Mouse (Mus musculus): ENCODE measurements around the gene Fry. TPM values are rescaled to one million over a fixed set of nuclear protein-coding genes. Genes with fewer than 3 reads are reported as not detected.

Fry gene
- total and polyA plus RNA-seq, 3 experiments: 1.9 to 2.3 TPM; not detected in 1

DNA sequence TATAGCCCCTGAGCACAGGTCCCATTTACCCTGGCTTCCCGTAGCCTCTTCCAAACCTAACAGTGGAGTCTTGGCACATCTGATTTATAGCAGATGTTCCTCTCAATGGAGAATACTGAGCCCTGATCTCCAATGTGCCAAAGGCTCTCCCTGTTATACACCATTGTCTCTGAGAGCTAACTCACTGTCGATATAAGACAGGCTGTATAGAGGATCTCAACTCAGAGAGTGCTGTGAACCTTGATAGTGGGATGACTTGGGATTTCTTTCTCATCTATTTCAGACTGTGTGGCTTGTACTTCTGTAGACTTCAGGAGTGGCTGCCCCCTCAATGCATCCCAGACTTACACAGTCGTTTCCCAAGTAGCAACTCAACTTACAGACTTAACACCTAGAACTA lies 371.8 kb downstream of the Fry start:
- H3K79me2 ChIP-seq (ENCODE audit: control insufficient read depth, insufficient read depth, low read length, poor library complexity): no peaks in the 10 kb centered on the region
- H3K27ac ChIP-seq (ENCODE audit: control insufficient read depth, low read depth, low read length): no peak overlapping the region
- DNase-seq (ENCODE audit: low read depth, low spot score): no peak
- no peak overlapping the region for H3K4me3 ChIP-seq (ENCODE audit: control insufficient read depth in 1 of 2, insufficient read depth in 1 of 2, low read depth in 2 of 2, low read length in 2 of 2)
- H3K9ac ChIP-seq (ENCODE audit: control insufficient read depth, low read depth, low read length, poor library complexity, severe bottlenecking): no peak overlapping the region
- H3K36me3 ChIP-seq (ENCODE audit: control insufficient read depth in 1 of 2, insufficient read depth in 2 of 2, low read length in 2 of 2): no peaks in the 10 kb centered on the region
- H3K4me1 ChIP-seq (ENCODE audit: control insufficient read depth in 1 of 2, insufficient read depth in 2 of 2, low read length in 2 of 2): no peaks in the 10 kb centered on the region
- H3K9me3 ChIP-seq (replicated peaks; ENCODE audit: insufficient read depth, low read length): no peaks in the 10 kb centered on the region
- no peaks in the 10 kb centered on the region for H3K27me3 ChIP-seq (ENCODE audit: control insufficient read depth in 1 of 2, insufficient read depth in 2 of 2, low read length in 2 of 2)
- TF ChIP-seq SIN3A (IDR thresholded peaks at IDR 0.05; ENCODE audit: low read length) (no peak), POLR2AphosphoS2 (IDR thresholded peaks at IDR 0.05; ENCODE audit: low read length) (no peak), E2F4 (IDR thresholded peaks at IDR 0.05; ENCODE audit: borderline replicate concordance, low read depth, low read length) (no peak), UBTF (IDR thresholded peaks at IDR 0.05; ENCODE audit: borderline replicate concordance, insufficient read depth, low read depth, low read length) (no peak), ZNF384 (IDR thresholded peaks at IDR 0.05; ENCODE audit: low read depth, low read length) (no peak), NELFE (IDR thresholded peaks at IDR 0.05; ENCODE audit: low read depth, low read length) (no peak), KAT2A (conservative IDR thresholded peaks at IDR 0.05; ENCODE audit: low read depth, low read length) (no peak), RCOR1 (IDR thresholded peaks at IDR 0.05; ENCODE audit: low read depth, low read length) (no peak), MXI1 (IDR thresholded peaks at IDR 0.05; ENCODE audit: low read depth, low read length) (no peak), CTCF (IDR thresholded peaks at IDR 0.05 in 2 of 3, conservative IDR thresholded peaks at IDR 0.05 in 1 of 3; ENCODE audit: control insufficient read depth in 1 of 3, insufficient read depth in 1 of 3, low read depth in 2 of 3, low read length in 3 of 3, poor library complexity in 1 of 3, severe bottlenecking in 1 of 3) (no peak), NRF1 (IDR thresholded peaks at IDR 0.05; ENCODE audit: insufficient read depth, low read depth, low read length, poor library complexity, severe bottlenecking) (no peak), MAX (IDR thresholded peaks at IDR 0.05; ENCODE audit: low read length) (no peak), ELF1 (IDR thresholded peaks at IDR 0.05; ENCODE audit: low read depth, low read length) (no peak), MEF2A (IDR thresholded peaks at IDR 0.05; ENCODE audit: extremely low read depth, insufficient replicate concordance, low read depth, low read length, poor library complexity, severe bottlenecking) (no peak), ZC3H11A (IDR thresholded peaks at IDR 0.05; ENCODE audit: low read depth, low read length) (no peak), USF2 (IDR thresholded peaks at IDR 0.05; ENCODE audit: borderline replicate concordance in 1 of 2, insufficient read depth in 1 of 2, low read depth in 1 of 2, low read length in 2 of 2) (no peak), POLR2AphosphoS5 (IDR thresholded peaks at IDR 0.05; ENCODE audit: borderline replicate concordance, low read depth, low read length) (no peak)

DNA sequence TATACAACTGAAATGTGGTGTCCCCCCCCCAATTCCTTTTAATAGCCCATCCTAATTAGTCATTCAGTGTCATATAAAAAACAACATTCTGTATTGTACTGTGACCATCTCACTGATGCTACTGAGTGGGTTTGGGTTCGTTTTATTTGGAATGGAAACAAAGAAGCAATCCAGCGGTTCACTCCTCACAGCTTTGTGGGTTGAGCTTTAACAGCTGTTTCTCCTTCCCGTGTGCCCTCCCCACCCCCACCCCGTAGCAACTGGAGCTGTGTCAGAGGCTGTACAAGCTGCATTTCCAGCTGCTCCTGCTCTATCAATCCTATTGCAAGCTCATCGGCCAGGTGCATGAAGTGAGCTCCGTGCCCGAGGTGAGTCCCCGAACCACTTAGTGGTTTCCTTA lies 372.4 kb downstream of the Fry start:
- no peak for TF ChIP-seq CTCF (IDR thresholded peaks at IDR 0.05 in 2 of 3, conservative IDR thresholded peaks at IDR 0.05 in 1 of 3; ENCODE audit: control insufficient read depth in 1 of 3, insufficient read depth in 1 of 3, low read depth in 2 of 3, low read length in 3 of 3, poor library complexity in 1 of 3, severe bottlenecking in 1 of 3)
- TF ChIP-seq ZNF384 (IDR thresholded peaks at IDR 0.05; ENCODE audit: low read depth, low read length): no peak
- no peak for TF ChIP-seq GATA1 (IDR thresholded peaks at IDR 0.05; ENCODE audit: low read depth, low read length)
- TF ChIP-seq TAL1 (IDR thresholded peaks at IDR 0.05; ENCODE audit: low read length): no peak
- no peak for TF ChIP-seq MAX (IDR thresholded peaks at IDR 0.05; ENCODE audit: low read length)
- TF ChIP-seq MYC (IDR thresholded peaks at IDR 0.05; ENCODE audit: low read depth, low read length): no peak
- no peak for TF ChIP-seq MAFK (IDR thresholded peaks at IDR 0.05; ENCODE audit: borderline replicate concordance, low read depth, low read length)
- no peak for TF ChIP-seq KAT2A (conservative IDR thresholded peaks at IDR 0.05; ENCODE audit: low read depth, low read length)
- TF ChIP-seq CHD1 (IDR thresholded peaks at IDR 0.05; ENCODE audit: low read depth, low read length): no peak
- TF ChIP-seq ZMIZ1 (IDR thresholded peaks at IDR 0.05; ENCODE audit: low read depth, low read length): no peak
- TF ChIP-seq SMC3 (IDR thresholded peaks at IDR 0.05; ENCODE audit: low read depth, low read length): no peak
- TF ChIP-seq MAZ (IDR thresholded peaks at IDR 0.05; ENCODE audit: low read depth, low read length): no peak
- no peak for TF ChIP-seq RCOR1 (IDR thresholded peaks at IDR 0.05; ENCODE audit: low read depth, low read length)
- no peak for TF ChIP-seq MEF2A (IDR thresholded peaks at IDR 0.05; ENCODE audit: extremely low read depth, insufficient replicate concordance, low read depth, low read length, poor library complexity, severe bottlenecking)
- TF ChIP-seq TCF12 (IDR thresholded peaks at IDR 0.05; ENCODE audit: low read depth, low read length): no peak
- no peaks in the 10 kb centered on the region for H3K27me3 ChIP-seq (ENCODE audit: control insufficient read depth in 1 of 2, insufficient read depth in 2 of 2, low read length in 2 of 2)
- no peaks in the 10 kb centered on the region for H3K9me3 ChIP-seq (replicated peaks; ENCODE audit: insufficient read depth, low read length)
- H3K27ac ChIP-seq (ENCODE audit: control insufficient read depth, low read depth, low read length): no peak overlapping the region
- no peak for DNase-seq (ENCODE audit: low read depth, low spot score)
- H3K9ac ChIP-seq (ENCODE audit: control insufficient read depth, low read depth, low read length, poor library complexity, severe bottlenecking): no peak overlapping the region
- H3K4me3 ChIP-seq (ENCODE audit: control insufficient read depth in 1 of 2, insufficient read depth in 1 of 2, low read depth in 2 of 2, low read length in 2 of 2): no peak overlapping the region
- no peaks in the 10 kb centered on the region for H3K36me3 ChIP-seq (ENCODE audit: control insufficient read depth in 1 of 2, insufficient read depth in 2 of 2, low read length in 2 of 2)
- no peaks in the 10 kb centered on the region for H3K4me1 ChIP-seq (ENCODE audit: control insufficient read depth in 1 of 2, insufficient read depth in 2 of 2, low read length in 2 of 2)
- H3K79me2 ChIP-seq (ENCODE audit: control insufficient read depth, insufficient read depth, low read length, poor library complexity): no peaks in the 10 kb centered on the region
